In genomic region chr19:7482599-7483511, GRCm38 (mm10) we compare ENCODE assay signal across 7 mouse cellular contexts. TPM values are rescaled to one million over a fixed set of nuclear protein-coding genes. Genes with fewer than 3 reads are reported as not detected.
DNase-seq lines count a peak whose midpoint lies in the region; ATAC-seq and TF ChIP-seq lines count a peak whose summit lies in the region.

Gene Rtn3, minus strand, starts transcription at chr19:7483281.

- H3K4me3 ChIP-seq in intestine, postnatal 0 days (ENCODE audit: low read depth, low read length), result peak within 1 kb of the TSS; percentile 96
- peak within 1 kb of the TSS; percentile 98 for H3K4me3 ChIP-seq in midbrain, embryonic 12.5 days
- peak within 1 kb of the TSS; percentile 96 for H3K4me3 ChIP-seq in small intestine, adult 2 months (ENCODE audit: low read depth, low read length)

- peak within 1 kb of the TSS; percentile 93 for H3K9ac ChIP-seq in intestine, postnatal 0 days (ENCODE audit: low read depth, low read length)
- H3K9ac ChIP-seq in midbrain, embryonic 12.5 days (replicated peaks), result peak within 1 kb of the TSS; percentile 100

- no peaks in the 10 kb centered on the region for H3K36me3 ChIP-seq in intestine, postnatal 0 days (ENCODE audit: control insufficient read depth, insufficient read depth)
- H3K36me3 ChIP-seq in midbrain, embryonic 12.5 days, result no peaks in the 10 kb centered on the region
- H3K36me3 ChIP-seq in small intestine, adult 2 months (ENCODE audit: control insufficient read depth, insufficient read depth, low read length), result no peaks in the 10 kb centered on the region

- ATAC-seq in intestine, postnatal 0 days, result peak; percentile 93
- ATAC-seq in midbrain, embryonic 12.5 days (ENCODE audit: low FRiP score, low read depth), result peak; percentile 92

- no peaks in the 10 kb centered on the region for H3K27me3 ChIP-seq in intestine, postnatal 0 days (replicated peaks; ENCODE audit: control insufficient read depth, insufficient read depth, low read length)
- H3K27me3 ChIP-seq in midbrain, embryonic 12.5 days, result no peaks in the 10 kb centered on the region
- H3K27me3 ChIP-seq in small intestine, adult 2 months (ENCODE audit: control insufficient read depth, insufficient read depth, low read length), result no peaks in the 10 kb centered on the region

- no peak for TF ChIP-seq CTCF in intestine, postnatal 0 days (IDR thresholded peaks at IDR 0.05; ENCODE audit: low read depth)
- no peak for TF ChIP-seq CTCF in small intestine, adult 2 months (IDR thresholded peaks at IDR 0.05; ENCODE audit: extremely low read depth, insufficient read length, insufficient replicate concordance, low read depth, low read length)

- under 1% methylated on average over 80 of the region's 80 CpGs for WGBS in intestine, postnatal 0 days
- WGBS in midbrain, embryonic 12.5 days, result under 1% methylated on average over 80 of the region's 80 CpGs
- under 1% methylated on average over 80 of the region's 80 CpGs for WGBS in small intestine, adult 2 months

- no peaks in the 10 kb centered on the region; the same call in 1 of the 2 replicates for H3K4me1 ChIP-seq in intestine, postnatal 0 days (replicated peaks; ENCODE audit: control insufficient read depth, insufficient read depth, low read length)
- H3K4me1 ChIP-seq in midbrain, embryonic 12.5 days, result peaks cover 24% of the 10 kb centered on the region
- peaks cover 5% of the 10 kb centered on the region; the same call in 1 of the 2 replicates for H3K4me1 ChIP-seq in small intestine, adult 2 months (ENCODE audit: control insufficient read depth, insufficient read depth, insufficient read length, low read length)

- H3K9me3 ChIP-seq in intestine, postnatal 0 days (ENCODE audit: control insufficient read depth), result no peaks in the 10 kb centered on the region
- H3K9me3 ChIP-seq in midbrain, embryonic 12.5 days, result no peaks in the 10 kb centered on the region

- peak within 1 kb of the TSS; percentile 82 for H3K4me2 ChIP-seq in intestine, postnatal 0 days (replicated peaks; ENCODE audit: low read depth)
- H3K4me2 ChIP-seq in midbrain, embryonic 12.5 days (replicated peaks), result peak within 1 kb of the TSS; percentile 67

- peak; percentile 99 for TF ChIP-seq POLR2A in small intestine, adult 2 months (IDR thresholded peaks at IDR 0.05; ENCODE audit: low read depth, low read length)

- DNase-seq in adrenal gland, adult 8-10 months, result peak; percentile 96
- peak; percentile 98 for DNase-seq in embryo, embryonic 9.5 days (ENCODE audit: extremely low spot score)
- no peak for DNase-seq in gonadal fat pad, adult 2 months (ENCODE audit: low read depth)
- peak; percentile 99 for DNase-seq in left cerebral cortex, postnatal 4 days

- intact Hi-C loops in left cerebral cortex, postnatal 4 days (cut with DNase I), result no loop called here

- peak within 1 kb of the TSS; percentile 96 for H3K27ac ChIP-seq in intestine, postnatal 0 days (ENCODE audit: low read depth, low read length)
- peak within 1 kb of the TSS; percentile 100 for H3K27ac ChIP-seq in midbrain, embryonic 12.5 days (replicated peaks)
- H3K27ac ChIP-seq in small intestine, adult 2 months (ENCODE audit: insufficient read depth, low read depth, low read length), result peak within 1 kb of the TSS; percentile 90

RNA-seq across cellular contexts. Expression of gene Rtn3, which starts in this region (rescaled TPM):
- total RNA-seq in adrenal gland, adult 8-10 months (2022), result 100 to 1,000 TPM; 117 to 159 (median 137) TPM
- polyA plus RNA-seq in gonadal fat pad, adult 2 months (2012; rRNA removed), result 190 and 205 TPM in 2 replicates
- 133 and 134 TPM in 2 replicates for polyA plus RNA-seq in intestine, postnatal 0 days (2015; fragmentation: Nextera tagmentation; extraction: Ambion mirVana)
- total RNA-seq in left cerebral cortex, postnatal 4 days (2021), result 100 to 1,000 TPM; 589 to 625 TPM
- polyA plus RNA-seq in midbrain, embryonic 12.5 days (2016; fragmentation: Nextera tagmentation; extraction: Ambion mirVana), result 481 and 529 TPM in 2 replicates
- polyA plus RNA-seq in small intestine, adult 2 months (2012; rRNA removed), result 66.3 and 95.6 TPM in 2 replicates
